Mouse (Mus musculus): ENCODE measurements around the gene Sun2. TPM values are rescaled to one million over a fixed set of nuclear protein-coding genes. Genes with fewer than 3 reads are reported as not detected.

The Sun2 gene
- polyA plus RNA-seq, 1 experiment from 2014 or later, result 6.0 TPM

- WGBS, result 78% methylated on average over 16 of the region's 16 CpGs
- no peak for ATAC-seq (ENCODE audit: insufficient number of reproducible peaks, low FRiP score, low TSS enrichment, low read depth)
- H3K4me1 ChIP-seq, result peaks cover 37% of the 10 kb centered on the region
- H3K9me3 ChIP-seq, result no peaks in the 10 kb centered on the region
- no peak overlapping the region for H3K27ac ChIP-seq
- no peak overlapping the region for H3K9ac ChIP-seq
- H3K27me3 ChIP-seq, result no peaks in the 10 kb centered on the region
- no peak overlapping the region for H3K4me3 ChIP-seq
- peaks cover 18% of the 10 kb centered on the region; the same call in 1 of the 2 replicates for H3K36me3 ChIP-seq
- H3K4me2 ChIP-seq, result no peak overlapping the region
Observed at GRCm38 (mm10) chr15:79767327-79767961, 25.1 kb upstream of the Sun2 start.

- 86% methylated on average over 10 of the region's 10 CpGs for WGBS
- Histone ChIP-seq H3K36me3 (peaks cover 26% of the 10 kb centered on the region), H3K27ac (no peak overlapping the region), H3K4me3 (no peak overlapping the region), H3K9me3 (no peaks in the 10 kb centered on the region), H3K27me3 (no peaks in the 10 kb centered on the region), H3K4me2 (no peak overlapping the region), H3K4me1 (peaks cover 37% of the 10 kb centered on the region), H3K9ac (no peak overlapping the region)
- no peak for ATAC-seq (ENCODE audit: insufficient number of reproducible peaks, low FRiP score, low TSS enrichment, low read depth)
Observed at GRCm38 (mm10) chr15:79766586-79767071, 24.3 kb upstream of the Sun2 start.

- 51% methylated on average over 9 of the region's 10 CpGs for WGBS
- no peak for ATAC-seq (ENCODE audit: insufficient number of reproducible peaks, low FRiP score, low TSS enrichment, low read depth)
- H3K27me3 ChIP-seq, result no peaks in the 10 kb centered on the region
Observed at GRCm38 (mm10) chr15:79766168-79766567, 23.8 kb upstream of the Sun2 start.

GRCm38 (mm10) chr15:79765361-79765760, 23.0 kb upstream of the Sun2 start:
- ATAC-seq (ENCODE audit: insufficient number of reproducible peaks, low FRiP score, low TSS enrichment, low read depth), result no peak
- no peak overlapping the region for H3K9ac ChIP-seq
- H3K36me3 ChIP-seq, result peaks cover 36% of the 10 kb centered on the region
- H3K4me2 ChIP-seq, result no peak overlapping the region
- no peaks in the 10 kb centered on the region for H3K9me3 ChIP-seq
- 64% methylated on average over 2 of the region's 2 CpGs for WGBS
- H3K27me3 ChIP-seq, result no peaks in the 10 kb centered on the region
- no peak overlapping the region for H3K27ac ChIP-seq
- H3K4me3 ChIP-seq, result no peak overlapping the region
- H3K4me1 ChIP-seq, result peaks cover 26% of the 10 kb centered on the region

More at GRCm38 (mm10) chr15:79766168-79766567, 23.8 kb upstream of the Sun2 start:
- no peak overlapping the region for H3K4me3 ChIP-seq
- H3K27ac ChIP-seq, result no peak overlapping the region
- H3K9me3 ChIP-seq, result no peaks in the 10 kb centered on the region
- no peak overlapping the region for H3K4me2 ChIP-seq
- no peak overlapping the region for H3K9ac ChIP-seq
- peaks cover 30% of the 10 kb centered on the region for H3K36me3 ChIP-seq
- peaks cover 34% of the 10 kb centered on the region for H3K4me1 ChIP-seq

GRCm38 (mm10) chr15:79764539-79765267, 22.4 kb upstream of the Sun2 start:
- ATAC-seq (ENCODE audit: insufficient number of reproducible peaks, low FRiP score, low TSS enrichment, low read depth), result no peak
- no peak overlapping the region for H3K4me3 ChIP-seq
- H3K9ac ChIP-seq, result no peak overlapping the region
- H3K27me3 ChIP-seq, result no peaks in the 10 kb centered on the region
- H3K36me3 ChIP-seq, result peaks cover 36% of the 10 kb centered on the region
- H3K4me2 ChIP-seq, result no peak overlapping the region
- H3K9me3 ChIP-seq, result no peaks in the 10 kb centered on the region
- H3K27ac ChIP-seq, result no peak overlapping the region
- H3K4me1 ChIP-seq, result peaks cover 26% of the 10 kb centered on the region
- WGBS, result 72% methylated on average over 11 of the region's 11 CpGs

- H3K27ac ChIP-seq, result no peak overlapping the region
- H3K4me3 ChIP-seq, result no peak overlapping the region
- H3K9me3 ChIP-seq, result no peaks in the 10 kb centered on the region
- no peak for ATAC-seq (ENCODE audit: insufficient number of reproducible peaks, low FRiP score, low TSS enrichment, low read depth)
- no peak overlapping the region for H3K9ac ChIP-seq
- peaks cover 26% of the 10 kb centered on the region for H3K4me1 ChIP-seq
- peaks cover 36% of the 10 kb centered on the region for H3K36me3 ChIP-seq
- H3K27me3 ChIP-seq, result no peaks in the 10 kb centered on the region
- WGBS, result 91% methylated on average over 7 of the region's 7 CpGs
- H3K4me2 ChIP-seq, result no peak overlapping the region
Observed at GRCm38 (mm10) chr15:79763601-79764246, 21.4 kb upstream of the Sun2 start.

GRCm38 (mm10) chr15:79763001-79763400, 20.7 kb upstream of the Sun2 start:
- no peaks in the 10 kb centered on the region for H3K27me3 ChIP-seq
- no peak overlapping the region for H3K9ac ChIP-seq
- peaks cover 24% of the 10 kb centered on the region for H3K4me1 ChIP-seq
- H3K9me3 ChIP-seq, result no peaks in the 10 kb centered on the region
- no peak overlapping the region for H3K4me2 ChIP-seq
- H3K27ac ChIP-seq, result no peak overlapping the region
- H3K4me3 ChIP-seq, result no peak overlapping the region
- ATAC-seq (ENCODE audit: insufficient number of reproducible peaks, low FRiP score, low TSS enrichment, low read depth), result no peak
- 86% methylated on average over 9 of the region's 9 CpGs for WGBS
- H3K36me3 ChIP-seq, result peaks cover 36% of the 10 kb centered on the region

- no peak for ATAC-seq (ENCODE audit: insufficient number of reproducible peaks, low FRiP score, low TSS enrichment, low read depth)
- H3K4me1 ChIP-seq, result peaks cover 18% of the 10 kb centered on the region
- H3K27me3 ChIP-seq, result no peaks in the 10 kb centered on the region
- no peaks in the 10 kb centered on the region for H3K9me3 ChIP-seq
- 83% methylated on average over 6 of the region's 6 CpGs for WGBS
- H3K36me3 ChIP-seq, result peaks cover 36% of the 10 kb centered on the region
- H3K4me2 ChIP-seq, result no peak overlapping the region
- no peak overlapping the region for H3K27ac ChIP-seq
- H3K9ac ChIP-seq, result no peak overlapping the region
- H3K4me3 ChIP-seq, result no peak overlapping the region
Observed at GRCm38 (mm10) chr15:79760956-79761355, 18.6 kb upstream of the Sun2 start.

GRCm38 (mm10) chr15:79757118-79757517, 14.8 kb upstream of the Sun2 start:
- 80% methylated on average over 3 of the region's 3 CpGs for WGBS
- Histone ChIP-seq H3K27me3 (no peaks in the 10 kb centered on the region), H3K4me1 (peaks cover 9% of the 10 kb centered on the region; the same call in 1 of the 2 replicates), H3K27ac (no peak overlapping the region), H3K36me3 (peaks cover 14% of the 10 kb centered on the region), H3K9me3 (no peaks in the 10 kb centered on the region), H3K4me2 (no peak overlapping the region), H3K9ac (no peak overlapping the region), H3K4me3 (no peak overlapping the region)
- ATAC-seq (ENCODE audit: insufficient number of reproducible peaks, low FRiP score, low TSS enrichment, low read depth), result no peak

- H3K9me3 ChIP-seq, result no peaks in the 10 kb centered on the region
- H3K4me3 ChIP-seq, result no peak overlapping the region
- no peaks in the 10 kb centered on the region for H3K27me3 ChIP-seq
- 68% methylated on average over 8 of the region's 8 CpGs for WGBS
- no peak overlapping the region for H3K4me2 ChIP-seq
- H3K27ac ChIP-seq, result no peak overlapping the region
- peaks cover 5% of the 10 kb centered on the region; the same call in 1 of the 2 replicates for H3K36me3 ChIP-seq
- H3K4me1 ChIP-seq, result peaks cover 9% of the 10 kb centered on the region; the same call in 1 of the 2 replicates
- no peak overlapping the region for H3K9ac ChIP-seq
- ATAC-seq (ENCODE audit: insufficient number of reproducible peaks, low FRiP score, low TSS enrichment, low read depth), result no peak
Observed at GRCm38 (mm10) chr15:79755977-79756625, 13.8 kb upstream of the Sun2 start.

GRCm38 (mm10) chr15:79755176-79755575, 12.8 kb upstream of the Sun2 start:
- Histone ChIP-seq H3K27ac (no peak overlapping the region), H3K36me3 (no peaks in the 10 kb centered on the region; the same call in 1 of the 2 replicates), H3K9me3 (no peaks in the 10 kb centered on the region), H3K9ac (no peak overlapping the region), H3K27me3 (no peaks in the 10 kb centered on the region), H3K4me1 (peaks cover 9% of the 10 kb centered on the region; the same call in 1 of the 2 replicates), H3K4me2 (no peak overlapping the region), H3K4me3 (no peak overlapping the region)
- WGBS, result 80% methylated on average over 4 of the region's 4 CpGs
- ATAC-seq (ENCODE audit: insufficient number of reproducible peaks, low FRiP score, low TSS enrichment, low read depth), result no peak
